Mouse (Mus musculus): ENCODE results near the gene Lrrc10b. TPM values are rescaled to one million over a fixed set of nuclear protein-coding genes. Genes with fewer than 3 reads are reported as not detected.

Gene Lrrc10b
- polyA plus RNA-seq, 1 experiment from 2014 or later: 0.59 TPM

DNA sequence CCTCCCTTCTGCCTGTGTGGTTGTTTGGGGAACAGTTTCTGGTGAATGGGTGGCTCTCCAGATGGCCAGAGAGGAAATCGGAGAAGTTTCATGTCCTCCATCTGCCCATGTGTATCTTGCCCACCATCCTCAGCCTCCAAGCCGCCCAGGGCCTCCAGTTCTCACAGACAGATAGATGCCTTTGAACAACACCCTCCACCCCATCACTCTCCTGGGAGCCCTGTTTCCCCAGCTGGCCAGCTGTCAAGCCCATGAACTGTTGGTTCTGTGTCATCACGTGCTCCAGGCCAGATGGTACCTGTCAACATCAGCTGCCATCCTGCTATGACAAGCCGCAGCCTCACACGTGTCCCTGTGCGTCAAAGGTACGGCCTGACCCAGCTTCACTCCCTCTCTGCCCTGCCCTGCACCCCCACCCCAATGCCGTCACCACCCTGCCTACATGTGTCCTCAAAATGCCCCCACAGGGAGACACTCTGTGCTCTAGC is 11.9 kb upstream of the Lrrc10b start:
- Histone ChIP-seq H3K4me2 (replicated peaks) (no peak overlapping the region), H3K9me3 (no peaks in the 10 kb centered on the region), H3K27me3 (no peaks in the 10 kb centered on the region), H3K9ac (no peak overlapping the region), H3K4me3 (no peak overlapping the region), H3K27ac (no peak overlapping the region), H3K36me3 (no peaks in the 10 kb centered on the region), H3K4me1 (no peaks in the 10 kb centered on the region)
- 54% methylated on average over 8 of the region's 8 CpGs for WGBS
- no peak for ATAC-seq (ENCODE audit: insufficient number of reproducible peaks, insufficient read depth, low FRiP score, low TSS enrichment)

DNA sequence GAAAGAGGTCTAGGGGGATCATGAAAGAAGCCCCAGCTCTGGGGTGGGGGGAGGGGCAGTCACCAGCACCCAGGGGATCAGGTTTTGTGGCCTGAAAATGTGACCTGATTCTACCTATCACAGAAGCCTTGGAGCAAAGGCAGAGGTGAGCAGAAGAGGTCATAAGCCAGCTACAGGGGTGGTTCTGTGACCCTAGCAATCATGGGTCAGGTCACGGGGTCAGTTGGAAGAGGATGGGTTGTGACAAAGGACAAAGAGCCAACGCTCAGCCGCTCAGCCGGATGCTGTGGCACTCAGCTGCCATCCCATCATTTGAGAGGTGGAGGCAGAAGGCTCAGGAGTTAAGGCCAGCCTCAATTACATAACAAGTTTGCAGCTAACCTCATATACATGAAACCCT is 7.2 kb upstream of the Lrrc10b start:
- 10% methylated on average over 4 of the region's 4 CpGs for WGBS
- Histone ChIP-seq H3K27me3 (peaks cover 28% of the 10 kb centered on the region), H3K4me1 (no peaks in the 10 kb centered on the region), H3K9me3 (no peaks in the 10 kb centered on the region), H3K9ac (no peak overlapping the region), H3K36me3 (no peaks in the 10 kb centered on the region), H3K4me3 (no peak overlapping the region), H3K4me2 (replicated peaks) (no peak overlapping the region), H3K27ac (no peak overlapping the region)
- no peak for ATAC-seq (ENCODE audit: insufficient number of reproducible peaks, insufficient read depth, low FRiP score, low TSS enrichment)

DNA sequence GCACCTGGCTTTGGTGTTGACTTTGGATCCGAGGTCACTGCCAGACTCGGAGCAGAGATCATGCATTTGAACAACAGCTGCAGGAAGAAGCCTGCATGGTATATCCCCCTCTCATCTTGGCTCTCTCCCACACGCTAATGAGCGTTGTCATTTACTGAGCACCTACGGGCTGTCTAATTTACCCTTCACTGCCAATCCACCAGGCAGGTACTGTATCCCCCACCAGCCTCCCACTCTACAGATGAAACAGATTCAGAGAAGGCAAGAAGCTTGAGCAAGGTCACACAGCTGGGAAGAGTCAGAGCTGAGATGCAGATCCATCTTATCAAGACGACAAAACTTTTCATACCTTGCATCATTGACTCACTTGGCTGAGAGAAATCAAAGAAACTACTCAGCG is 4.3 kb upstream of the Lrrc10b start:
- H3K4me1 ChIP-seq: 0 out of 2 replicates have a peak, but pooled peaks cover 8% of the 10 kb centered on the region
- no peak for ATAC-seq (ENCODE audit: insufficient number of reproducible peaks, insufficient read depth, low FRiP score, low TSS enrichment)
- 44% methylated on average over 7 of the region's 7 CpGs for WGBS

DNA sequence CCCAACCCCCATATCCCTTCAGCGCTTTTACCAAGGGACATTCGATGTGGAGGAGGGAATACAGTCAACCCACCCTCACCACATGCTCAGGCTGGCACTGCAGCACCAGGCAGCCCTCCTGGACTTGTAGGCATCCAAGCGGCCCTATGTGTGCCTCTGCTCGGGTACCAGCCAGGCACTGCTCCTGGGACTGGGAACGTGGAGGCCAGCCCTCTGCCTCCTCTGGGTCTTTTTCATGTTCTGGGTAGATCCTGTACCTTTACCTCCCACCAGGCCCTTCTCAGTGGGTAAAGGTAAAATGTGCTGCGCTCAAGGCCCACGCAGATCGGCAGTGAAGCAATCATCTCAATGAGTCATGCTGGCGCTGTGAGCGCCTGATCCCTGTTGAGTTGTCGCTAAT is 2.6 kb upstream of the Lrrc10b start:
- Histone ChIP-seq H3K27ac (no peak overlapping the region), H3K9me3 (no peaks in the 10 kb centered on the region), H3K27me3 (peaks cover 72% of the 10 kb centered on the region), H3K4me2 (replicated peaks) (no peak overlapping the region), H3K36me3 (no peaks in the 10 kb centered on the region), H3K4me3 (no peak overlapping the region), H3K4me1 (0 out of 2 replicates have a peak, but pooled peaks cover 8% of the 10 kb centered on the region), H3K9ac (no peak overlapping the region)
- ATAC-seq (ENCODE audit: insufficient number of reproducible peaks, insufficient read depth, low FRiP score, low TSS enrichment): no peak
- WGBS: 35% methylated on average over 11 of the region's 11 CpGs

More for the DNA sequence above, 4.3 kb upstream of the Lrrc10b start:
- H3K9me3 ChIP-seq: no peaks in the 10 kb centered on the region
- no peaks in the 10 kb centered on the region for H3K36me3 ChIP-seq
- H3K4me2 ChIP-seq (replicated peaks): no peak overlapping the region
- H3K27me3 ChIP-seq: peaks cover 55% of the 10 kb centered on the region
- no peak overlapping the region for H3K4me3 ChIP-seq
- H3K27ac ChIP-seq: no peak overlapping the region
- no peak overlapping the region for H3K9ac ChIP-seq

DNA sequence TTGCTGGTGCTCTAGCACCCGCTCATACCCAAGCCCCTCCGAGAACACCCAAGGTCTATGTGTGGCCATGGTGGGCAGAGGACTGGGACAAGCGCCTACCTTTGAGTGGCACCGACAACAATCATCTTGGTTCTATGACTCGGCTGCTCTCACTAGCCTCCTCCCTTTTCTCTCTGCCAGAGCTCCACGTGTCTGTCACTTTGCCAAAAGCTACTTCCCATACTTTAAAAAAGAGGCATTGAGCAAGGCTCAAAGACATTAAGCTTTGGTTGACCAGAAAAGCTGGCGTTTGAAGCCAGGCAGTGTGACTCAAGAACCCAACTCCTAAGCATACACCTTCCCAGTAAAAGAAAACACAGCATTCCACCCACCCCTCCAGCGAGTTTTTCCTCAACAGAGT is 823 bp upstream of the Lrrc10b start:
- Histone ChIP-seq H3K27me3 (peaks cover 87% of the 10 kb centered on the region), H3K4me1 (0 out of 2 replicates have a peak, but pooled peaks cover 8% of the 10 kb centered on the region), H3K27ac (no peak overlapping the region), H3K36me3 (no peaks in the 10 kb centered on the region), H3K4me2 (replicated peaks) (peak overlapping the region; percentile 91; the same call in 1 of the 2 replicates), H3K4me3 (peak overlapping the region; percentile 48; the same call in 1 of the 2 replicates), H3K9me3 (no peaks in the 10 kb centered on the region), H3K9ac (no peak overlapping the region)
- WGBS: 32% methylated on average over 8 of the region's 8 CpGs
- ATAC-seq (ENCODE audit: insufficient number of reproducible peaks, insufficient read depth, low FRiP score, low TSS enrichment): no peak; the same call in 1 of the 2 replicates

DNA sequence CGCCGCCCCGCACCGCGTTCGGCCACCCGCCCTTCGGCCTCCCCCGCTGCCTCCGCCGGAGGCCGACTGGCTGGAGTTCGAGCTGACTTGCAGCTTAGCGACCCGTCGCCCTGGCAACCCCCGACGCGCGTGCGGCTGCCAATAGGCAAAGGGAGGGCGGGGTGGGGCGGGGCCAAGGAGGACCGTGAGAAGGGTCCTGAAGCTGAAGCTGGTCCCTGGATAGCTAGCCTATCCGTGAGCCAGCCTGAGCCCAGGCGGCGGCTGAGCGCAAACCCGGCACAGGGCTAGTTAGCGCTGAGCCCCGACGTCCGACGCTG is 169 bp upstream of the Lrrc10b start:
- peak overlapping the region; percentile 38; the same call in 1 of the 2 replicates for H3K9ac ChIP-seq
- peaks cover 87% of the 10 kb centered on the region for H3K27me3 ChIP-seq
- 0 out of 2 replicates have a peak, but pooled peaks cover 8% of the 10 kb centered on the region for H3K4me1 ChIP-seq
- H3K27ac ChIP-seq: peak overlapping the region; percentile 4; the same call in 1 of the 2 replicates
- no peaks in the 10 kb centered on the region for H3K9me3 ChIP-seq
- peak overlapping the region; percentile 91 for H3K4me2 ChIP-seq (replicated peaks)
- peak; percentile 93 for ATAC-seq (ENCODE audit: insufficient number of reproducible peaks, insufficient read depth, low FRiP score, low TSS enrichment)
- no peaks in the 10 kb centered on the region for H3K36me3 ChIP-seq
- whole genome bisulfite sequencing: under 1% methylated on average over 32 of the region's 34 CpGs
- H3K4me3 ChIP-seq: peak overlapping the region; percentile 48

DNA sequence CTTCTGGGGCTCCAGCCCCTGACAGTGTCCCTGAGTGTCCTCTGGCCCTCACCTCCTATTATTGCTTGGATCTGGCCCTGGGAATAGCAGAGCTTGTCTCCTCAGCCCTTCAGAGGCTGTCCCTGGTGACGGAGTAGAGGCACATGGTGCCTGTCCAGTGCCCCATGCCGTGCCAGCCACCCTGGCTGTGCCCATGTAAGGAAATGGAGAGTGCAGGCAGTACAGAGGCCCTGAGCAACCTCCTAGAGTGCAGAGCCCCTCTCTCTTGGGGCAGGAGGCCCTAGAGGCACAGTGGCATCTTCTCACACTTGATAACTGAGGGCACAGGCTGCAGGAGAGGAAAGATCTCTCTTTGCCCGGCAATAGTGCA is 1.9 kb downstream of the Lrrc10b start:
- ATAC-seq (ENCODE audit: insufficient number of reproducible peaks, insufficient read depth, low FRiP score, low TSS enrichment): no peak
- 79% methylated on average over 3 of the region's 3 CpGs for WGBS
- H3K9me3 ChIP-seq: no peaks in the 10 kb centered on the region
- H3K4me3 ChIP-seq: no peak overlapping the region
- 0 out of 2 replicates have a peak, but pooled peaks cover 8% of the 10 kb centered on the region for H3K4me1 ChIP-seq
- H3K36me3 ChIP-seq: no peaks in the 10 kb centered on the region
- no peak overlapping the region for H3K9ac ChIP-seq
- peaks cover 71% of the 10 kb centered on the region for H3K27me3 ChIP-seq
- no peak overlapping the region for H3K27ac ChIP-seq
- no peak overlapping the region for H3K4me2 ChIP-seq (replicated peaks)

DNA sequence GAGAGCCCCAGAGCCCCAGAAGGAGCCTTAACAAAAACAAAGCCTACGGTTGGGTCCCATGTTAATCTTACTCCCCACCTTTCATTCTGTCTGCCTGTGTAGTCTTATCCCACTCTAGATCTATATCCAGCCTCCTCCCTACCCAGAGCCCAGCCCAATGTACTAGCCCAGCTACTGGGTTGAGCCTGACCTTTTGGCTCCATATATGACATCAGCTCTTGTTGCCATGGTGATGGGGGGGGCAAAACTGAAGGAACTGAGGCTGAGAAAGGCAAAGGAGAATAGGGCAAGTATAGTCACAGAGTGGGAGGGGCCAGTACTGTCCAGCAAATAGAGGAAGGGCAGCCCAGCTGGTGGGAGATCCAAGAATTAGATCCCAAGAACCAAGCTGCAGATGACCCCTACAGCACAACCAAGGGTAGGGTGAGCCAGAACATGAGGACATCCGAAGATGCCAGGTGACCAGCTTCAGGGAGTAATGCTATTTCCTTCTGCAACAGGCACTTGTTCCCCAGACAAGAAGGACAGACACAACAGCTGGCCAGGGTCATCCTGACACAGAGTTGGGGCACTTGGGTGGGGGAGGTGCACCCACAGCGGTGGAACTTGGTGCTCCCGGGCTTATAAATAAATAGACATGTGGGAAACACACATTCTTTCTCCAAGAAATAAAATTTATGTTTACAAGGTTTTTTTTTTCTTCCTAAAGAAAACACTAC is 2.4 kb downstream of the Lrrc10b start:
- WGBS: 65% methylated on average over 4 of the region's 4 CpGs
- no peak for ATAC-seq (ENCODE audit: insufficient number of reproducible peaks, insufficient read depth, low FRiP score, low TSS enrichment)
- H3K4me1 ChIP-seq: 0 out of 2 replicates have a peak, but pooled peaks cover 8% of the 10 kb centered on the region
- no peak overlapping the region for H3K4me3 ChIP-seq
- H3K9me3 ChIP-seq: no peaks in the 10 kb centered on the region
- no peak overlapping the region for H3K9ac ChIP-seq
- no peak overlapping the region for H3K4me2 ChIP-seq (replicated peaks)
- peaks cover 66% of the 10 kb centered on the region for H3K27me3 ChIP-seq
- H3K36me3 ChIP-seq: no peaks in the 10 kb centered on the region
- no peak overlapping the region for H3K27ac ChIP-seq

DNA sequence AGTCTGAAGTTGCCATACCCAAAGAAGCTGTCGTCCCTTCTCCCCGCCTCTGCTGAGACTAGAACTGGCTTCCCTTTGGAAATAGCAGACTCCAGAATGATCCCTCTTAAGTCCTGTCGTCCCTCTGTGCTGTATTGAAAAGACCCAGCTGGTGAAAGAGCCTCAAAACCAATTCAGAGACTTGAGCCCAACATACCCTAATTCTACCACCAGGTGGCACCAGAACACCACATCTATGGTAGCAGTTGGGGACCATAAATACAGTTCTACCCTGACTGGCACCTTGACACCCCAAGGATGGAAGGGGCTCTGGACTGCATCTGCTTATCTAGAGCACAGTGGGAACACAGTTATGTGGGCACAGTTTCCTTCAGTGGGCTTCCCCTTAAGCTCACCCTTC is 7.6 kb downstream of the Lrrc10b start:
- Histone ChIP-seq H3K9ac (no peak overlapping the region), H3K27ac (no peak overlapping the region), H3K36me3 (no peaks in the 10 kb centered on the region), H3K4me2 (replicated peaks) (no peak overlapping the region), H3K27me3 (peaks cover 16% of the 10 kb centered on the region), H3K4me3 (no peak overlapping the region), H3K4me1 (no peaks in the 10 kb centered on the region), H3K9me3 (no peaks in the 10 kb centered on the region)
- WGBS: 7% methylated on average over 3 of the region's 3 CpGs
- ATAC-seq (ENCODE audit: insufficient number of reproducible peaks, insufficient read depth, low FRiP score, low TSS enrichment): 0 out of 2 replicates have a peak, but pooled peaks have one; percentile 9

DNA sequence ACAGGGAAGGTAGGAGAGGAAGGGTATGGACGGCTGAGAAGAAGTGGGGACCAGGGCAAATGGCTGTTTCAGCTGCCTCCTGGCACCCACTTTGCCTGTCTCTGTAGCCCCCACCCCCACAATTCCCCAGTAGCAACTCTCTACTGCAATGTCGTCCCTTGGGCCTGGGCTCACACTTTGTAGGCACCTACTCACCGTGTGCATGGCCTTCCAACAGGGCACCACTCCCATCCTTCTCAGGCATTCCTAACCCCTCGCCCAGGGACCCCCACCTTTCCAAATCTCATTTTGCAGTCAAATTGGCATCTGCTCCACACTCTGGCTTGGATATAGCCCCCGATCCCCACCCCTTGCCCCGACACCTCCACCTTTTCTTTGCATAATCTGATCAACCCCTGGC is 8.1 kb downstream of the Lrrc10b start:
- H3K27me3 ChIP-seq: peaks cover 12% of the 10 kb centered on the region
- 58% methylated on average over 6 of the region's 6 CpGs for WGBS

DNA sequence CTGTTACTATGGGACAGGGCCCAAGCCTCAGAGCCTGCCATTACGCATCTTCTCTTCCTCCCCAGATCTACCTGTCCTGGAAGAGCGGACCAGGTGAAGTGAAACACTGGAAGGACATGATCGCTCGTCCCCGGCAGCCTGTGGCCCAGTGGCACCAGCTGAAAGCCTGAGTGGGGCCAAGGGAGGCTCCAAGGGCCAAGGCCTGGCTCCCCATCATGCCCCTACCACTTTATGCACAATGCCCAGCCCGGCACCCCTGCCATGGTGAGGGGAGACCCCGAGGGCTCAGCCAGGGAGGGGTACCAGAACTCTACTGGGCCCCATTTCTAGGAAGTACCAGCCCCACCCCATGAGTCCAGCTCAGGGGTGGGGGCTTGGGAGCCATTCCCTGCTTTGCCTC is 9.0 kb downstream of the Lrrc10b start:
- 0 out of 2 replicates have a peak, but pooled peaks cover 5% of the 10 kb centered on the region for H3K27me3 ChIP-seq
- no peak overlapping the region for H3K9ac ChIP-seq
- H3K9me3 ChIP-seq: no peaks in the 10 kb centered on the region
- no peaks in the 10 kb centered on the region for H3K4me1 ChIP-seq
- no peak for ATAC-seq (ENCODE audit: insufficient number of reproducible peaks, insufficient read depth, low FRiP score, low TSS enrichment)
- no peaks in the 10 kb centered on the region for H3K36me3 ChIP-seq
- no peak overlapping the region for H3K4me3 ChIP-seq
- no peak overlapping the region for H3K4me2 ChIP-seq (replicated peaks)
- 93% methylated on average over 7 of the region's 7 CpGs for WGBS
- no peak overlapping the region for H3K27ac ChIP-seq

More for the DNA sequence above, 8.1 kb downstream of the Lrrc10b start:
- ATAC-seq (ENCODE audit: insufficient number of reproducible peaks, insufficient read depth, low FRiP score, low TSS enrichment): no peak
- H3K4me3 ChIP-seq: no peak overlapping the region
- H3K9ac ChIP-seq: no peak overlapping the region
- H3K4me2 ChIP-seq (replicated peaks): no peak overlapping the region
- no peaks in the 10 kb centered on the region for H3K36me3 ChIP-seq
- H3K27ac ChIP-seq: no peak overlapping the region
- H3K4me1 ChIP-seq: no peaks in the 10 kb centered on the region
- no peaks in the 10 kb centered on the region for H3K9me3 ChIP-seq

DNA sequence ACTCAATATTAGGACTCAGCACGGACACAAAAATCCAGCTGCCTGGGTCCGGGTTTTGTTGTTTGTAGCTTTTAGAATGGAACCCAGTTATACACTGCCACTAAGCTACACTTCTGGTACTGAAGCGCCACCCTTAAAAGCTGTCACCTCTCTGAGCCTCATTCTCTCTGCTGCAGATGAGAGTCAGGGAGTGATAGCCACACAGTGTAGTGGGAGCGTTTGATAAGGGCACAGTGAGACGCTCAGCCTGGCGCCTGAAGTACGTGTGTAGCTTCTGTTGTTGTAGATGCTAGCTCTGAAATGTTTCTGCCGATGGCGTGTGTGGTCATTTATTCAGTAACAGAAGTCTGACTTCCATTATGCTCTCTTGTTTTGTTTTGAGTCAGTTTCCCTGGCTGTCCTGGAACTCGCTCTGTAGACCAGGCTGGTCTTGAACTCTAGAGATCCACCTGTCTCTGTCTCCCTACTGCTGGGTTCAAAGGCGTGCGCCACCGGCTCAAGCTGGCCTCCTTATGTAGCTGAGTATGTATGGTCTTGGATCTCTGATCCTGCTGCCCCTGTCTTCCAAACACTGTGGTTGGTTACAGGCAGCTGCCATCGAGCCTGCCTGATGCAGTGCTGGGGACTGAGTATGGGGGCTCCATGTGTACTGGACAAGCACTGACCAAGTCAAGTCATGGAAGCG is 12.4 kb downstream of the Lrrc10b start:
- Histone ChIP-seq H3K9ac (no peak overlapping the region), H3K36me3 (no peaks in the 10 kb centered on the region), H3K4me1 (no peaks in the 10 kb centered on the region), H3K4me3 (no peak overlapping the region), H3K4me2 (replicated peaks) (no peak overlapping the region), H3K9me3 (no peaks in the 10 kb centered on the region), H3K27ac (no peak overlapping the region), H3K27me3 (no peaks in the 10 kb centered on the region)
- 90% methylated on average over 15 of the region's 15 CpGs for whole genome bisulfite sequencing
- ATAC-seq (ENCODE audit: insufficient number of reproducible peaks, insufficient read depth, low FRiP score, low TSS enrichment): no peak

All from embryonic facial prominence, embryonic 12.5 days (tissue).